Comparison of ENCODE assay signal across 28 mouse cellular contexts in genomic region chr11:49270368-49270767, GRCm38 (mm10). TPM values are rescaled to one million over a fixed set of nuclear protein-coding genes. Genes with fewer than 3 reads are reported as not detected.
DNase-seq lines count a peak whose midpoint lies in the region; TF ChIP-seq lines count a peak whose summit lies in the region.
"Had no signal": no experiment of that assay in that cellular context is flagged by ENCODE, and none has a peak within 500 bp of the region (broad histone marks: within the 10 kb centered on the region; RNA-seq: fewer than 3 reads in every experiment).

No protein-coding gene starts in this region.

- TF ChIP-seq POLR2A in CH12.LX (IDR thresholded peaks at IDR 0.05; ENCODE audit: low read depth, low read length): no peak
- TF ChIP-seq POLR2A in MEL (IDR thresholded peaks at IDR 0.05; ENCODE audit: control insufficient read depth in 1 of 2, insufficient read depth in 1 of 2, low read depth in 1 of 2, low read length in 2 of 2, poor library complexity in 1 of 2): no peak

- intact Hi-C loops in heart, postnatal 14 days (cut with DNase I): loop anchor here (2.0 to 5.0 kb wide), 2 partner anchors 164 to 398 kb away; partner anchors contain the start of gene Irgm1

- TF ChIP-seq RAD21 in CH12.LX (IDR thresholded peaks at IDR 0.05; ENCODE audit: low read depth, low read length) (no peak), MEL (IDR thresholded peaks at IDR 0.05; ENCODE audit: low read depth, low read length) (no peak)

- TF ChIP-seq EP300 in CH12.LX (IDR thresholded peaks at IDR 0.05; ENCODE audit: low read length): no peak
- TF ChIP-seq EP300 in MEL (IDR thresholded peaks at IDR 0.05; ENCODE audit: low read depth in 1 of 2, low read length in 2 of 2): no peak

- H3K27ac ChIP-seq in CH12.LX (ENCODE audit: insufficient read depth, low read depth) (no peak overlapping the region), MEL (ENCODE audit: control insufficient read depth, low read depth, low read length) (no peak overlapping the region)

- H3K4me1 ChIP-seq in CH12.LX (ENCODE audit: control insufficient read depth in 1 of 2, insufficient read depth in 2 of 2): peaks cover 0 to 3% of the 10 kb centered on the region in 2 experiments; a peak in 2 of 4 replicates
- H3K4me1 ChIP-seq in MEL (ENCODE audit: control insufficient read depth in 1 of 2, insufficient read depth in 2 of 2, low read length in 2 of 2): no peaks in the 10 kb centered on the region

- dilution Hi-C loops in CH12.LX (cut with MboI; ENCODE audit: extremely low pct_ligation_motif_present, extremely low pct_unique_long_range_greater_than_20kb, low sequenced_read_pairs): no loop called here

- H3K4me3 ChIP-seq in CH12.LX (replicated peaks in 1 of 3; ENCODE audit: low read depth in 2 of 3, low read length in 2 of 3, poor library complexity in 1 of 3): no peak overlapping the region
- H3K4me3 ChIP-seq in MEL (ENCODE audit: control insufficient read depth in 1 of 2, insufficient read depth in 1 of 2, low read depth in 2 of 2, low read length in 2 of 2): no peak overlapping the region

- H3K27me3 ChIP-seq in CH12.LX (replicated peaks) (no peaks in the 10 kb centered on the region), MEL (ENCODE audit: control insufficient read depth in 1 of 2, insufficient read depth in 2 of 2, low read length in 2 of 2) (peaks cover 2 to 5% of the 10 kb centered on the region in 2 experiments; a peak in 2 of 4 replicates)
- H3K27me3 ChIP-seq: Patski had no signal

- TF ChIP-seq CTCF in CH12.LX (conservative IDR thresholded peaks at IDR 0.05 in 1 of 2, IDR thresholded peaks at IDR 0.05 in 1 of 2; ENCODE audit: low read depth in 2 of 2, low read length in 2 of 2) (no peak), MEL (IDR thresholded peaks at IDR 0.05 in 2 of 3, conservative IDR thresholded peaks at IDR 0.05 in 1 of 3; ENCODE audit: control insufficient read depth in 1 of 3, insufficient read depth in 1 of 3, low read depth in 2 of 3, low read length in 3 of 3, poor library complexity in 1 of 3, severe bottlenecking in 1 of 3) (no peak)

- DNase-seq in heart, adult 11 months: peak; percentile 61
- no peak for DNase-seq in heart, postnatal 14 days
- DNase-seq in A20 (ENCODE audit: low read depth, low spot score): peak; percentile 16
- DNase-seq in CH12.LX (ENCODE audit: extremely low read depth): no peak
- no peak for DNase-seq in MEL (ENCODE audit: low read depth, low spot score)
- DNase-seq in frontal cortex, postnatal 10 days (ENCODE audit: low spot score in 2 of 2): no peak
- DNase-seq in retina, embryonic 14.5 days (ENCODE audit: low spot score): no peak
- no peak for DNase-seq in right cerebral cortex, postnatal 10 days (ENCODE audit: low spot score in 2 of 2)
- DNase-seq: adrenal gland, adult 2 months; adrenal gland, adult 8-10 months; adrenal gland, postnatal 10 days; adrenal gland, postnatal 14 days; adrenal gland, postnatal 25 days; adrenal gland, postnatal 36 days; cerebellum, adult 11 months; cerebellum, adult 11-12 months; cerebellum, adult 18-20 months; cerebellum, adult 2 months; cerebellum, adult 8-10 months had no signal

- H3K79me2 ChIP-seq in CH12.LX (replicated peaks; ENCODE audit: control insufficient read depth, extremely low read depth, insufficient read depth, poor library complexity, severe bottlenecking): no peaks in the 10 kb centered on the region
- no peaks in the 10 kb centered on the region for H3K79me2 ChIP-seq in MEL (ENCODE audit: control insufficient read depth, insufficient read depth, low read length, poor library complexity)

- H3K36me3 ChIP-seq in CH12.LX (replicated peaks in 1 of 2; ENCODE audit: control insufficient read depth in 1 of 2, insufficient read depth in 1 of 2, low read length in 1 of 2) (peaks cover 7 to 20% of the 10 kb centered on the region in 2 experiments), MEL (ENCODE audit: control insufficient read depth in 1 of 2, insufficient read depth in 2 of 2, low read length in 2 of 2) (no peaks in the 10 kb centered on the region)

- in situ Hi-C loops in CH12.LX (cut with MboI; ENCODE audit: low pct_ligation_motif_present, low pct_unique_long_range_greater_than_20kb, low sequenced_read_pairs): loop anchor here (25.0 kb wide), 1 partner anchor 158 kb away; the partner anchor contains the start of gene Olfr1396

- H3K9ac ChIP-seq in CH12.LX (ENCODE audit: insufficient read depth, low read depth): no peak overlapping the region
- H3K9ac ChIP-seq in MEL (ENCODE audit: control insufficient read depth, low read depth, low read length, poor library complexity, severe bottlenecking): no peak overlapping the region

- no peak overlapping the region for H3K4me2 ChIP-seq in CH12.LX (ENCODE audit: insufficient read depth, low read depth, poor library complexity, severe bottlenecking)

- H3K9me3 ChIP-seq in CH12.LX (replicated peaks; ENCODE audit: low read length) (no peaks in the 10 kb centered on the region), MEL (replicated peaks; ENCODE audit: insufficient read depth, low read length) (no peaks in the 10 kb centered on the region)
- H3K9me3 ChIP-seq: G1E had no signal

TF ChIP-seq in CH12.LX, 34 proteins besides CTCF, POLR2A, EP300 and RAD21:
- peak; percentile 51; the same call in 1 of the 2 replicates for TF ChIP-seq TBP (conservative IDR thresholded peaks at IDR 0.05; ENCODE audit: low read depth, low read length)
- no peak for TF ChIP-seq SIN3A (IDR thresholded peaks at IDR 0.05; ENCODE audit: low read length)
TF ChIP-seq in CH12.LX: peak in this region for 1.

TF ChIP-seq in MEL, 35 proteins besides CTCF, POLR2A, EP300 and RAD21:
- TF ChIP-seq TBP (IDR thresholded peaks at IDR 0.05; ENCODE audit: low read depth, low read length) (peak; percentile 95), TCF12 (IDR thresholded peaks at IDR 0.05; ENCODE audit: low read depth, low read length) (no peak)

RNA-seq across cellular contexts. Expression of gene Olfr1393, which starts 7.7 kb away (rescaled TPM):
- total RNA-seq in heart, postnatal 14 days (2021): under 1 TPM; 0.32 to 0.48 TPM
- total RNA-seq in CH12.LX (2012; rRNA removed): 0.04 TPM in 1 of 2 replicates, not detected in the other
- 0.18 TPM in 1 of 2 replicates, not detected in the other for total RNA-seq in CH12.LX (2014; rRNA removed)
- 0.08 and 0.10 TPM in 2 replicates for polyA plus RNA-seq in CH12.LX (2012; ENCODE audit: insufficient read length, low read depth)
- total RNA-seq in MEL (2012; rRNA removed): not detected in 2 replicates
- polyA plus RNA-seq in MEL (2012; ENCODE audit: insufficient read depth in 1 of 2, insufficient read length in 2 of 2, low read depth in 1 of 2, low replicate concordance in 2 of 2, missing spikeins in 1 of 2): not detected
- total RNA-seq: adrenal gland, adult 18-20 months; adrenal gland, adult 8-10 months; adrenal gland, postnatal 10 days; adrenal gland, postnatal 14 days; adrenal gland, postnatal 25 days; adrenal gland, postnatal 36 days; ES-E14 had no signal
- polyA plus RNA-seq: activated CD4-positive, CD25-positive, alpha-beta regulatory T cell, adult 4 months; adrenal gland, adult 2 months; C2C12; G1E had no signal

RNA-seq across cellular contexts. Expression of gene Olfr1392, which starts 14.7 kb away (rescaled TPM):
- not detected for total RNA-seq in heart, postnatal 14 days (2021)
- total RNA-seq in CH12.LX (2012; rRNA removed): not detected in 2 replicates
- not detected in 2 replicates for total RNA-seq in CH12.LX (2014; rRNA removed)
- polyA plus RNA-seq in CH12.LX (2012; ENCODE audit: insufficient read length, low read depth): not detected in 2 replicates
- not detected in 2 replicates for total RNA-seq in MEL (2012; rRNA removed)
- polyA plus RNA-seq in MEL (2012; ENCODE audit: insufficient read depth in 1 of 2, insufficient read length in 2 of 2, low read depth in 1 of 2, low replicate concordance in 2 of 2, missing spikeins in 1 of 2): not detected
- total RNA-seq: adrenal gland, adult 2 months; adrenal gland, adult 8-10 months; adrenal gland, postnatal 10 days; adrenal gland, postnatal 14 days; adrenal gland, postnatal 25 days; adrenal gland, postnatal 36 days; ES-E14 had no signal
- polyA plus RNA-seq: activated CD4-positive, CD25-positive, alpha-beta regulatory T cell, adult 4 months; C2C12; CD4-positive, CD25-positive, alpha-beta regulatory T cell, adult 4 months; G1E had no signal

RNA-seq across cellular contexts. Expression of gene Mgat1, which starts 26.4 kb away (rescaled TPM):
- total RNA-seq in heart, postnatal 14 days (2021): 10 to 100 TPM; 59.3 to 68.4 TPM
- total RNA-seq in CH12.LX (2012; rRNA removed) (83.2 and 118 TPM in 2 replicates), CH12.LX (2014; rRNA removed) (63.2 and 67.7 TPM in 2 replicates), MEL (2012; rRNA removed) (41.1 and 41.9 TPM in 2 replicates)
- polyA plus RNA-seq in CH12.LX (2012; ENCODE audit: insufficient read length, low read depth) (80.9 and 90.5 TPM in 2 replicates), MEL (2012; ENCODE audit: insufficient read depth in 1 of 2, insufficient read length in 2 of 2, low read depth in 1 of 2, low replicate concordance in 2 of 2, missing spikeins in 1 of 2) (10 to 100 TPM in 1 of 2 experiments, not detected in 1; 44.3 TPM)

RNA-seq across cellular contexts. Expression of gene Olfr10, which starts 34.2 kb away (rescaled TPM):
- total RNA-seq in heart, postnatal 14 days (2021): not detected
- total RNA-seq in CH12.LX (2012; rRNA removed): not detected in 2 replicates
- not detected in 2 replicates for total RNA-seq in CH12.LX (2014; rRNA removed)
- polyA plus RNA-seq in CH12.LX (2012; ENCODE audit: insufficient read length, low read depth): not detected in 2 replicates
- total RNA-seq in MEL (2012; rRNA removed): not detected in 2 replicates
- not detected for polyA plus RNA-seq in MEL (2012; ENCODE audit: insufficient read depth in 1 of 2, insufficient read length in 2 of 2, low read depth in 1 of 2, low replicate concordance in 2 of 2, missing spikeins in 1 of 2)
- total RNA-seq: adrenal gland, adult 18-20 months; adrenal gland, adult 2 months; adrenal gland, adult 8-10 months; adrenal gland, postnatal 10 days; adrenal gland, postnatal 14 days; adrenal gland, postnatal 25 days; adrenal gland, postnatal 36 days; adrenal gland, postnatal 4 days; ES-E14 had no signal
- polyA plus RNA-seq: activated CD4-positive, CD25-positive, alpha-beta regulatory T cell, adult 4 months; adrenal gland, adult 2 months; brain, embryonic 14.5 days; C2C12; CD4-positive, CD25-positive, alpha-beta regulatory T cell, adult 4 months; cerebellum, adult 2 months; G1E had no signal

RNA-seq across cellular contexts. Expression of gene Olfr1391, which starts 52.2 kb away (rescaled TPM):
- total RNA-seq in heart, postnatal 14 days (2021): not detected
- total RNA-seq in CH12.LX (2012; rRNA removed) (not detected in 2 replicates), CH12.LX (2014; rRNA removed) (not detected in 2 replicates), MEL (2012; rRNA removed) (not detected in 2 replicates)
- polyA plus RNA-seq in CH12.LX (2012; ENCODE audit: insufficient read length, low read depth) (not detected in 2 replicates), MEL (2012; ENCODE audit: insufficient read depth in 1 of 2, insufficient read length in 2 of 2, low read depth in 1 of 2, low replicate concordance in 2 of 2, missing spikeins in 1 of 2) (not detected)
- total RNA-seq: adrenal gland, adult 18-20 months; adrenal gland, adult 2 months; adrenal gland, adult 8-10 months; adrenal gland, postnatal 10 days; adrenal gland, postnatal 14 days; adrenal gland, postnatal 25 days; adrenal gland, postnatal 36 days; adrenal gland, postnatal 4 days; ES-E14 had no signal
- polyA plus RNA-seq: activated CD4-positive, CD25-positive, alpha-beta regulatory T cell, adult 4 months; adrenal gland, adult 2 months; brain, embryonic 14.5 days; C2C12; CD4-positive, CD25-positive, alpha-beta regulatory T cell, adult 4 months; cerebellum, adult 2 months; G1E; Patski had no signal

Comparison
In these comparisons a context has a peak if more than half of its experiments do, and no peak if none do; other contexts are left out.
1. DNase-seq: peak in heart, adult 11 months (single experiment) and A20 (single experiment); none in heart, postnatal 14 days (0 of 2), CH12.LX (single experiment), MEL (single experiment), frontal cortex, postnatal 10 days (0 of 2), retina, embryonic 14.5 days (single experiment) and right cerebral cortex, postnatal 10 days (0 of 2).